8 mouse cellular contexts compared by ENCODE assay signal in genomic region chr4:148121982-148122693, GRCm38 (mm10). TPM values are rescaled to one million over a fixed set of nuclear protein-coding genes. Genes with fewer than 3 reads are reported as not detected.
A peak's percentile ranks its signal among the peaks of the same experiment; 100 is the strongest.
DNase-seq lines count a peak whose midpoint lies in the region; ATAC-seq and TF ChIP-seq lines count a peak whose summit lies in the region.

No protein-coding gene starts in this region.

- H3K9me3 ChIP-seq in embryonic facial prominence, embryonic 15.5 days (replicated peaks), result no peaks in the 10 kb centered on the region
- no peaks in the 10 kb centered on the region for H3K9me3 ChIP-seq in hindbrain, embryonic 16.5 days (ENCODE audit: control insufficient read depth, low read length)

- WGBS in cerebellum, adult 2 months, result 22% methylated on average over 6 of the region's 6 CpGs
- 15% methylated on average over 6 of the region's 6 CpGs for WGBS in embryonic facial prominence, embryonic 15.5 days
- 9% methylated on average over 6 of the region's 6 CpGs for WGBS in hindbrain, embryonic 16.5 days

- no peak overlapping the region for H3ac ChIP-seq in myocyte (ENCODE audit: control insufficient read depth, insufficient read length)

- H3K79me2 ChIP-seq in myocyte (ENCODE audit: control insufficient read depth, insufficient read depth), result no peaks in the 10 kb centered on the region

- ATAC-seq in embryonic facial prominence, embryonic 15.5 days (ENCODE audit: insufficient number of reproducible peaks, low FRiP score, low TSS enrichment, low read depth), result peak; percentile 61
- peak; percentile 85 for ATAC-seq in hindbrain, embryonic 16.5 days

- H3K9ac ChIP-seq in embryonic facial prominence, embryonic 15.5 days, result no peak overlapping the region
- peak overlapping the region; percentile 38; the same call in 1 of the 2 replicates for H3K9ac ChIP-seq in hindbrain, embryonic 16.5 days (ENCODE audit: low read depth, low read length)

- H3K4me1 ChIP-seq in cerebellum, adult 2 months (ENCODE audit: control insufficient read depth, insufficient read depth, low read length), result peaks cover 12% of the 10 kb centered on the region
- H3K4me1 ChIP-seq in embryonic facial prominence, embryonic 15.5 days, result peaks cover 15% of the 10 kb centered on the region
- H3K4me1 ChIP-seq in hindbrain, embryonic 16.5 days (ENCODE audit: control insufficient read depth, insufficient read depth, low read depth, low read length), result peaks cover 23% of the 10 kb centered on the region

- H3K4me2 ChIP-seq in embryonic facial prominence, embryonic 15.5 days (replicated peaks), result no peak overlapping the region
- H3K4me2 ChIP-seq in hindbrain, embryonic 16.5 days (ENCODE audit: low read length), result no peak overlapping the region
- peak overlapping the region; percentile 12 for H3K4me2 ChIP-seq in myocyte (ENCODE audit: low read depth)

- no peaks in the 10 kb centered on the region for H3K27me3 ChIP-seq in cerebellum, adult 2 months (ENCODE audit: control insufficient read depth, insufficient read depth, low read length)
- H3K27me3 ChIP-seq in embryonic facial prominence, embryonic 15.5 days, result no peaks in the 10 kb centered on the region
- H3K27me3 ChIP-seq in hindbrain, embryonic 16.5 days (replicated peaks; ENCODE audit: control insufficient read depth, insufficient read depth, low read length), result no peaks in the 10 kb centered on the region
- H3K27me3 ChIP-seq in myocyte (ENCODE audit: control insufficient read depth, insufficient read depth, insufficient read length), result no peaks in the 10 kb centered on the region

- DNase-seq in cerebellum, postnatal 10 days, result peak; percentile 86 to 94
- DNase-seq in cerebellum, adult 2 months, result no peak
- DNase-seq in testis, postnatal 10 days (ENCODE audit: low spot score), result no peak
- no peak for DNase-seq in layer of hippocampus, postnatal 25 days (ENCODE audit: extremely low spot score in 1 of 2, low spot score in 1 of 2)
- no peak for DNase-seq in adrenal gland, postnatal 14 days

- H3K36me3 ChIP-seq in embryonic facial prominence, embryonic 15.5 days, result no peaks in the 10 kb centered on the region
- H3K36me3 ChIP-seq in hindbrain, embryonic 16.5 days (ENCODE audit: control insufficient read depth, insufficient read depth, low read length), result no peaks in the 10 kb centered on the region
- no peaks in the 10 kb centered on the region for H3K36me3 ChIP-seq in myocyte (ENCODE audit: control insufficient read depth, insufficient read depth)

- no peak overlapping the region for H3K27ac ChIP-seq in cerebellum, adult 2 months (ENCODE audit: insufficient read depth, low read length)
- no peak overlapping the region for H3K27ac ChIP-seq in embryonic facial prominence, embryonic 15.5 days (replicated peaks)
- peak overlapping the region; percentile 80 for H3K27ac ChIP-seq in hindbrain, embryonic 16.5 days (ENCODE audit: low read depth, low read length)

- no peak for TF ChIP-seq CTCF in cerebellum, adult 2 months (IDR thresholded peaks at IDR 0.05; ENCODE audit: borderline replicate concordance, insufficient read depth, low read depth, low read length)

- TF ChIP-seq POLR2A in cerebellum, adult 2 months (IDR thresholded peaks at IDR 0.05; ENCODE audit: borderline replicate concordance, insufficient read depth, low read length), result no peak
- TF ChIP-seq POLR2A in myocyte (IDR thresholded peaks at IDR 0.05; ENCODE audit: insufficient read length, low read depth), result no peak

- H3K4me3 ChIP-seq in cerebellum, adult 2 months (replicated peaks; ENCODE audit: insufficient read depth, low read depth, low read length), result no peak overlapping the region
- H3K4me3 ChIP-seq in embryonic facial prominence, embryonic 15.5 days (replicated peaks), result no peak overlapping the region
- H3K4me3 ChIP-seq in hindbrain, embryonic 16.5 days (ENCODE audit: low read length), result no peak overlapping the region
- no peak overlapping the region for H3K4me3 ChIP-seq in myocyte

TF ChIP-seq in myocyte, 11 proteins besides CTCF, POLR2A, EP300 and RAD21:
- TF ChIP-seq SRF (IDR thresholded peaks at IDR 0.05; ENCODE audit: control insufficient read depth, insufficient read length, low read depth) (no peak), TCF3 (IDR thresholded peaks at IDR 0.05; ENCODE audit: insufficient read length, low read depth) (peak; percentile 91), REST (IDR thresholded peaks at IDR 0.05; ENCODE audit: insufficient read depth, insufficient read length) (no peak), MAX (IDR thresholded peaks at IDR 0.05; ENCODE audit: low read depth) (no peak), MYOD1 (IDR thresholded peaks at IDR 0.05; ENCODE audit: control insufficient read depth in 1 of 3, insufficient read length in 2 of 3, low read depth in 2 of 3) (peak in 2 of 3 experiments; percentile 94 to 97), E2F4 (IDR thresholded peaks at IDR 0.05; ENCODE audit: insufficient read depth) (no peak), MYOG (IDR thresholded peaks at IDR 0.05; ENCODE audit: control insufficient read depth in 1 of 3, insufficient read depth in 1 of 3, insufficient read length in 2 of 3, low read depth in 2 of 3) (peak in 2 of 3 experiments; percentile 97 to 98), TCF12 (IDR thresholded peaks at IDR 0.05; ENCODE audit: insufficient read depth, poor library complexity, severe bottlenecking) (peak; percentile 78), CEBPB (IDR thresholded peaks at IDR 0.05; ENCODE audit: insufficient read depth, poor library complexity, severe bottlenecking) (no peak), POLR2AphosphoS2 (IDR thresholded peaks at IDR 0.05; ENCODE audit: insufficient read length, low read depth) (no peak), USF1 (IDR thresholded peaks at IDR 0.05; ENCODE audit: low read depth) (no peak)
TF ChIP-seq in myocyte: peak in this region for 4.

RNA-seq across cellular contexts. Expression of gene Mad2l2, which starts 8.0 kb away (rescaled TPM):
- 31.8 and 36.0 TPM in 2 replicates for polyA plus RNA-seq in cerebellum, adult 2 months (2012; rRNA removed)
- 52.7 and 53.1 TPM in 2 replicates for polyA plus RNA-seq in embryonic facial prominence, embryonic 15.5 days (2015; fragmentation: Nextera tagmentation; extraction: Ambion mirVana)
- polyA plus RNA-seq in hindbrain, embryonic 16.5 days (2015; fragmentation: Nextera tagmentation; extraction: Ambion mirVana), result 98.0 and 105 TPM in 2 replicates
- 31.0 TPM for polyA plus RNA-seq in myocyte (2012; fragmentation: generic; extraction: Trizol)
- total RNA-seq in layer of hippocampus, postnatal 25 days (2021), result 10 to 100 TPM; 15.0 to 16.5 TPM
- 20.0 and 21.2 TPM in 2 replicates for total RNA-seq in adrenal gland, postnatal 14 days (2021)

RNA-seq across cellular contexts. Expression of gene Draxin, which starts 8.4 kb away (rescaled TPM):
- polyA plus RNA-seq in cerebellum, adult 2 months (2012; rRNA removed), result 0.30 and 0.33 TPM in 2 replicates
- 0.63 and 0.79 TPM in 2 replicates for polyA plus RNA-seq in embryonic facial prominence, embryonic 15.5 days (2015; fragmentation: Nextera tagmentation; extraction: Ambion mirVana)
- polyA plus RNA-seq in hindbrain, embryonic 16.5 days (2015; fragmentation: Nextera tagmentation; extraction: Ambion mirVana), result 12.0 and 14.9 TPM in 2 replicates
- polyA plus RNA-seq in myocyte (2012; fragmentation: generic; extraction: Trizol), result 0.04 TPM
- total RNA-seq in layer of hippocampus, postnatal 25 days (2021), result 1 to 10 TPM; 2.3 TPM
- 0.11 and 0.38 TPM in 2 replicates for total RNA-seq in adrenal gland, postnatal 14 days (2021)

RNA-seq across cellular contexts. Expression of gene Fbxo6, which starts 29.8 kb away (rescaled TPM):
- polyA plus RNA-seq in cerebellum, adult 2 months (2012; rRNA removed), result 34.0 and 38.7 TPM in 2 replicates
- 20.5 and 22.8 TPM in 2 replicates for polyA plus RNA-seq in embryonic facial prominence, embryonic 15.5 days (2015; fragmentation: Nextera tagmentation; extraction: Ambion mirVana)
- 20.3 and 22.9 TPM in 2 replicates for polyA plus RNA-seq in hindbrain, embryonic 16.5 days (2015; fragmentation: Nextera tagmentation; extraction: Ambion mirVana)
- polyA plus RNA-seq in myocyte (2012; fragmentation: generic; extraction: Trizol), result 89.7 TPM
- total RNA-seq in layer of hippocampus, postnatal 25 days (2021), result 10 to 100 TPM; 27.9 to 28.7 TPM
- 30.7 and 31.0 TPM in 2 replicates for total RNA-seq in adrenal gland, postnatal 14 days (2021)

RNA-seq across cellular contexts. Expression of gene Agtrap, which starts 34.3 kb away (rescaled TPM):
- 9.8 and 10.2 TPM in 2 replicates for polyA plus RNA-seq in cerebellum, adult 2 months (2012; rRNA removed)
- polyA plus RNA-seq in embryonic facial prominence, embryonic 15.5 days (2015; fragmentation: Nextera tagmentation; extraction: Ambion mirVana), result 14.2 and 15.6 TPM in 2 replicates
- 7.4 and 9.3 TPM in 2 replicates for polyA plus RNA-seq in hindbrain, embryonic 16.5 days (2015; fragmentation: Nextera tagmentation; extraction: Ambion mirVana)
- 10.9 TPM for polyA plus RNA-seq in myocyte (2012; fragmentation: generic; extraction: Trizol)
- total RNA-seq in layer of hippocampus, postnatal 25 days (2021), result 1 to 10 TPM; 6.2 to 6.9 TPM
- 45.1 and 45.2 TPM in 2 replicates for total RNA-seq in adrenal gland, postnatal 14 days (2021)

RNA-seq across cellular contexts. Expression of gene Fbxo44, which starts 38.1 kb away (rescaled TPM):
- polyA plus RNA-seq in cerebellum, adult 2 months (2012; rRNA removed), result 226 and 240 TPM in 2 replicates
- 7.8 and 9.2 TPM in 2 replicates for polyA plus RNA-seq in embryonic facial prominence, embryonic 15.5 days (2015; fragmentation: Nextera tagmentation; extraction: Ambion mirVana)
- polyA plus RNA-seq in hindbrain, embryonic 16.5 days (2015; fragmentation: Nextera tagmentation; extraction: Ambion mirVana), result 104 and 114 TPM in 2 replicates
- 3.1 TPM for polyA plus RNA-seq in myocyte (2012; fragmentation: generic; extraction: Trizol)
- 100 to 1,000 TPM; 127 TPM for total RNA-seq in layer of hippocampus, postnatal 25 days (2021)
- 6.7 and 9.1 TPM in 2 replicates for total RNA-seq in adrenal gland, postnatal 14 days (2021)

Comparison
In these comparisons a context has a peak if more than half of its experiments do, and no peak if none do; other contexts are left out.
1. DNase-seq: peak in cerebellum, postnatal 10 days (2 of 2); none in cerebellum, adult 2 months (0 of 2), testis, postnatal 10 days (single experiment), layer of hippocampus, postnatal 25 days (0 of 2) and adrenal gland, postnatal 14 days (single experiment).